Mouse (Mus musculus) adrenal gland, adult 8-10 months (tissue): ENCODE data around the gene Msx2. TPM values are rescaled to one million over a fixed set of nuclear protein-coding genes. Genes with fewer than 3 reads are reported as not detected.

ENCODE experiments used
- total RNA-seq, 4 experiments: library from RNA; stranded (reverse); gene quantifications; 2 replicates each; pipeline ENCODE4 v1.2.4; 2022

Gene Msx2
- total RNA-seq, 4 experiments from 2014 or later, result 1.2 to 1.5 (median 1.4) TPM

Other genes with a start within 250 kb of the Msx2 start
- 1 to 10 TPM; 6.0 to 9.0 (median 6.8) TPM for gene Ror2, start 186.9 kb downstream of the Msx2 start, total RNA-seq
- 10 to 100 TPM; 63.1 to 94.2 (median 80.0) TPM for gene Sptlc1, start 95.7 kb downstream of the Msx2 start, total RNA-seq